Mouse (Mus musculus) left cerebral cortex, adult 9 months (tissue): ENCODE measurements around the gene Pgbd5.
A peak's percentile ranks its signal among the peaks of the same experiment; 100 is the strongest.

Source experiments
- DNase-seq, 2 experiments: peaks; one replicate each; pipeline ENCODE4 v3.0.0; 2022; ENCODE audit warnings: low spot score in 2 of 2

The Pgbd5 gene

DNA sequence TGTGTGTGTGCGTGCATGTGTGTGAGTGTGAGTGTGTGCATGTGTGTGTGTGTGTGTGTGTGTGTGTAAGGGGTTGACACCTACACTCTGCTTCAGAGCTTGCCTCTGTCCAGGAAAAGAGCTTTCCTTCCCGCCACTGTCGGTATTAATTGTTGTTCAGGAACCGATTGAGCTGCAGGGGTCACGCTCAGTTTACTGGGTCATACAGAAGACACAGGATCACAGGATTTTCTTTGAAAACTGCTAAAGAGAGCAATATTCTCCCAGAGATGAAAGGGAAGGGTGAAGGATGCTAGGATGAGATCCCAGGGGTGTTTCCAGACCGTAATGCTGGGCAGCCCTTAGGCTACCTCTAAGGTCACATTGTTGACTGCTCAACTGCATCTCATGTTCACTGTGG is at the start of gene Pgbd5:
Gene Pgbd5 (minus strand): TSS at position 101 of the 400 bp plus-strand sequence.
- DNase-seq: no peak

DNA sequence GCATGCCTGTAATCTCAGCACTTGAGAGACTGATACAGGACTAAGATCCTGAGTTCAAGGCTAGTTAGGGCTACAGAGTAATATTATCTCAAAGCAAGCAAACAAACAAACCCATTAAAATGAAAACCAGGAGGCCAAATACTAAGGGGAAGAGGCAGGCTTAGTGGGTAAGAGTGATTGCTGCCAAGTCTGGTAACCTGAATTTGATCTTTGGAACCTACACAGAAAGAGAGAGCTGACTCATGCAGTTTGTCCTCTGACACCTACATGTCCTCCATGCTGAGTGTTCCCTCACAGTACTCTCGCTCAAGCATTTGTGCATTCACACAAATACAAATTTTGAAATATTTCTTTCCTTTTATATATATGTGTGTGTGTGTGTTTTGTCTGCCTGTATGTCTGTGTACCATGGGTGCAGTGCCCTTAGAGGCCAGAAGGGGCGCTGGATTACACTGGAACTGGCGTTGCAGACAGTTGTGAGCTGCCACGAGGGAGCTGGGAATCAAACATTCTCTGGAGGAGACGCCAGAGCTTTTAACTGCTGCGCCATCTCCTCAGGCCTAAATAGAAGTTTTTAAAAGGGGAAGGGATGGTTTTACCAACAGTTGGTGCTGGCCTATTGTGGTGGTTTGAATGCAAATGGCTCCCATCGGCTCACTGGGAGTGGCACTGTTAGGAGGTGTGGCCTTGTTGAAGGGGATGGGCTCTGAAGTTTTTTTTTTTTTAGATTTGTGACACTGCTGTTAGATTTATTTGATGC is 44.1 kb upstream of the Pgbd5 start:
- no peak for DNase-seq

DNA sequence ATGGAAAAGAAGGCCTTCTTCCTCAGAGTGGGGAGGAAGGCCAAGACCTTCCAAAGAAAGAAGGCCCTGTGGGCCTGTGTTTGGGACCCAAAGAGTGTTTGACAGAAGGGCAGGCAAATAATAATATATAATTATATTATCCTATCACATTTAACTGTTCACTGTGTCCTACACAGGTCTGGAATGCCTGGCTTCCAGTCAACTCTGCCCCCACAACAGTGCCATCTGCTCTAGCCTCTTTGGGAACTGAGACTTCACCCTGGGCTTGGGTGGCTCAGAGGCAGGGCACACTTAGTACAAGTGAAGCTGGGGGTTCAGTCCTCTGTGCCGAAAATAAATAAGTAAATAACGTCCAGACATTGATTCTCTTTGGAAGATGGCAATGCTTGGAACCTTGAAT is 43.3 kb upstream of the Pgbd5 start:
- peak in 1 of 2 experiments; percentile 40 for DNase-seq

DNA sequence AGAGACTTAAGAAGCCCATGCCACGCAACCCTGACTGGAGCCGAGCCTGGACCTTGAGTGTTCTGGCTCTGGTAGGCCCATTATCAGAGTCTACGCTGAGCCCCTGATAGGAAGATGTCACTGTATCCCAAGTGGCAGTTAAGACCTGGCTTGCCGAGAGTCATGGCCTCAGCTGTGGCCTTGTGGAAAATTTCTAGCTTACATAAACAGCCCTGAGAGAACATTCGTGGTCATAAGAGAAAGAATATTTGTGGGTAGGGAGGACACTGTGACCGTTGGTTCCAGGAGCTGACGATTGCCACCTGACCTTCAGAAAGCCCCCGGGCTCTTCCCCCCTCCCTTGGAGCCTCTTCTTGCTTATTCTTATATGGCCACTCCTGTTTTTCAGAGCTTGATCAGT is 40.9 kb upstream of the Pgbd5 start:
- DNase-seq: no peak

DNA sequence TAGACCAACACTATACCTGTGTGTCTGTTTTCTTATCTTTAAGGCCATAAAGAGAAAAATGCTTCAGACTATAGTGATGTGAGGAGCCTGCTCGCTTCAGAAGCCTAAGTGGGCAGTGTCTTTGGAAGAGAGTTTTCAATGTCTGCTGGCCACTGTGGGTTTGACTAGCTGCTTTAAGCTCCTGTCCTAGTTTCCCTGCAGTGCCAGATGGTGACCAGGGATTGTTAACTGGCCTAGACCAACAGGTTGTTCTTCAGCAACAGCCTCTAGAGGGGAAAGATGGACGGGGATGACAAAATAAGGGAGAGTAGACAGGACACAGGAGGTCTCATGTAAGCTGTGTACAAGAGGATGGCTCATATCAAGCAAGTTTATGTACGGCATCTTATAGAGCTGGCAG is 39.8 kb upstream of the Pgbd5 start:
- no peak for DNase-seq

DNA sequence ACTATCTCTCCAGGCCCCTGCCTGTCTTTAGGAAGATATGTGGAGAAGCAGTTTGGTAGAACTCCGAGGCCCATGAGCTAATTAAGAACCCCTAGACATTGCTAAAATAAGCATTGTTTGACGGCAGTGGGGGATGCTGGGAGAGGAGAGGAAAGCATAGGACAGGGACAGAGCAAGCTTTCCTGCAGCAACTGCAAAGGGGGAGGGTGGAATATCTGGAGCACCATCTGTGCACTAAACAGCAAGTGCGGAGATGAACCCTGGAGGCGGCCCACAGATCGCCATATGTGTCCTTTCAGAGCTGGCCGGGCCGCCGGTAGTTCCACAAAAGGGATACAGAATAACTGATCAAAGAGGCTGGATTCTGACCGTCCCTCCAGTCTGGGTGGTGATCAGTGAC is 37.2 kb upstream of the Pgbd5 start:
- peak; percentile 75 to 90 for DNase-seq

DNA sequence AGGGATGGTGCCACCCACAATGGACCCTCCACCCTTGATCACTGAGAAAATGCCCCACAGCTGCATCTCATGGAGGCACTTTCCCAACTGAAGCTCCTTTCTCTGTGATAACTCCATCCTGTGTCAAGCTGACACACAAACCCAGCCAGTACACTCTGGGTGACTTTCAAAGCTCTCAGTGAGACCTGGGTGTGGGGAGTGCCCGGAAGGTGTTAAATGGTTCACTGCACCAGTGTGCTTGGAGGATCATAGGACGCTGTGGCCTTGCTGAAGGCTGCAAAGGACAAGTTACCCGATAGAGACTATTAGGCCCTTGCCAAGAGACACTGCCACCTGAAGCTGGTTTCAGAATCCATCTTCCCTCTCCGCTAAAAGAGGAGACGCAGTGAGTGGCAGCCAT is 36.2 kb upstream of the Pgbd5 start:
- no peak for DNase-seq

GRCm38 (mm10) chr8:124464641-124465040 is 25.2 kb upstream of the Pgbd5 start:
- DNase-seq: no peak

- peak in 1 of 2 experiments; percentile 46 for DNase-seq
Observed at GRCm38 (mm10) chr8:124463111-124463510, 23.7 kb upstream of the Pgbd5 start.

- DNase-seq: peak in 1 of 2 experiments; percentile 55
Observed at GRCm38 (mm10) chr8:124462192-124462591, 22.7 kb upstream of the Pgbd5 start.

- DNase-seq: no peak
Observed at GRCm38 (mm10) chr8:124461103-124461502, 21.6 kb upstream of the Pgbd5 start.

DNA sequence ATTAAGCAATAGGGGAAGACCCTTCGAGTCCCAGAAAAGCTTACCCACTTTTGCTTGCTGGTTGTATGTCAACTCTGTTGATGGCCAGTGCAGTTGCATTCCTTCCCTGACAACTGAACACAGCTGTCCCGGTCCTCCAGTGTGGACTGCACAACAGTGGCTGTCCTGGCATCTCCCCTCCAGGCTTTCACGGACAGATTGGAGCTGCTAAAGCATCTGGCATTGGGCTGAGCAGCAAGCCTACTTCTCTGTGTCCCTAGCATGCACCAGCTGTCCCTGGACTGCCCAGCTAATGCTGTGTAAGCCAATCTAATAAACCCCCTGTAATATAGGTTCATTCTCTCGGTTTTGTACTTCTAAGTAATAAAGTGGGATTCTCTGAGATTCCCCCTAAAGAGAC is 21.2 kb upstream of the Pgbd5 start:
- no peak for DNase-seq

DNA sequence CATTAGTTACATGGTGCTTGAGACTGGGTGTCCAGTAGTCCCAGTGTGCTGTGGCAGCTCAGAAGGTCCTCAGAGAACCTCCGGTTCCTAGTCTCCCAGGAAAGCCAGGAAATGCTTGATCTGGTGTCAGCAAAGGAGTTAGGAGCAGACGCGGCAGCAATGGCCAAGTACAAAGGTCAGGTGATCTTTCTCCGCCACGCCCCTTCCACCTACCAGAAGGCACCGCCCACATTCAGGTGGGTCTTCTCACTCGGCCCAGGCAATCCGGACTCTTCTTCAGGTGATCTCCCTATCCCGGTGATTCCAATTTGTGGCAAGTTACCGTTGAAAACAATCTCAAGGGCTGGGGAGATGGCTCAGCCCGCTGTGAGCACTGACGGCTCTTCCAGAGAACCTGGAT is 20.2 kb upstream of the Pgbd5 start:
- DNase-seq: no peak

GRCm38 (mm10) chr8:124455359-124455758 is 15.9 kb upstream of the Pgbd5 start:
- no peak for DNase-seq

DNA sequence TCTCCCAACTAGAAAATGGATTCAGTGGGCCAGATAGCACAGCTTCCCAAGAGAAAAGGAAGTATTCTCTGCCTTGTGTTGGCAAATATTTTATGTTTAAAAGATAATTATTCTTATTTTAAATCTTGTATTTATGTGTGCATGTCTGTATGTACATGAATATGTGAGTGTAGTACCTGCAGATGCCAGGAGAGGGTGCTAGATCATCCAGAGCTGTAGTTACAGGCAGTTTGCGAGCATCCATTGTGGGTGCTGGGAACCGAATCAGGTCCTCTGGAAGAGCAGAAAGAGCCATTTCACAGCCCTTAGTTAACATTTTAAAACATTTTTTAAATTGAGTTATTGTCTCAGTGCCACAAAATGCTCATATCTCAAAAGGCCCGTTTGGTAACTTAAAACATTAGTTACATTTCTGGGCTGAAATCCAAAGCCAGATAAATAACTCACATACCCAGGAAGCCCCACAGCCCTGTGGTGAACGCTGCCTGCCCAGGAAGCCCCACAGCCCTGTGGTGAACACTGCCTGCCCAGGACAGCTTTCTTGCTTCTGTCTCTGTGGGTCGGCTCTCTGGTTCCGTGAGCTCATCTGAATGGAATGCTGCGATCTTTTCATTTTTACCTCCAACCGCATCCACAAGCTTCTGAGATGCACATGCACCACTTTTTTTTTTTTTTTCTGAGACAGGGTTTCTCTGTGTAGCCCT is 10.9 kb upstream of the Pgbd5 start:
- no peak for DNase-seq

DNA sequence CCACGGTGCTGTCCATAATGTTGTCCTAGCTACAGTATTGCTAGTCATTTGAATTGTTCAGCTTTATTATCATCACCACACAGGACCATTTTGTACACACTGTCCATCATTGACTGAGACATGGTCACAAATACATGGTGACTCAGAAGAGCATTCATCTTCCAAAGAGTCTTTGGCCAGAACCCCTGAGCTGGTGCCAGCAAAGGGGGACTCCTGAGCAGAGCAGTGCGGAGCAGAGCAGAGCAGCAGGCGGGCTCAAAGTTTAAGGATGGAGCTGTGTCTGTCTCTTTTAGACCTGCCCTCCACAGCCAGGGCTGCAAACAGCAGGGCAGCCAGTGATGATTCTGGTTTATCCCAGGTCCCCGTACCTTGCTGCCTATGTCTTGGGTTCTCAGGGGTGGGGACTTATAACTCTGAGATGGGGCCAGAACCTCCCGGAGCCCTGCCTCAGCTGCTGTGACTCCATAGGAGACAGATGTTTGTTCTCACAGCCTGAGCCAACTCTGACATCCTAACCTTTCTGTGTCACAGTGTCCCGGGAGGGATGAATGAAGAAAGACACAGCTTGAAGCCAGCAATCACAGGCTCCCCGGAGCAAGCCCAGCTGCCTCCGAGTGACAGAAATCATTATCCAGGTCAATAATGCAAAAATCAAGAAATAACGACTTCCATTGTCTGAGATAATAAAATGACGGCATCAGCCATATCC is 9.7 kb upstream of the Pgbd5 start:
- DNase-seq: no peak

- DNase-seq: no peak
Observed at GRCm38 (mm10) chr8:124436741-124437140, 2.7 kb downstream of the Pgbd5 start.

GRCm38 (mm10) chr8:124435707-124436243 is 3.7 kb downstream of the Pgbd5 start:
- DNase-seq: no peak

- DNase-seq: no peak
Observed at GRCm38 (mm10) chr8:124435170-124435569, 4.3 kb downstream of the Pgbd5 start.

DNA sequence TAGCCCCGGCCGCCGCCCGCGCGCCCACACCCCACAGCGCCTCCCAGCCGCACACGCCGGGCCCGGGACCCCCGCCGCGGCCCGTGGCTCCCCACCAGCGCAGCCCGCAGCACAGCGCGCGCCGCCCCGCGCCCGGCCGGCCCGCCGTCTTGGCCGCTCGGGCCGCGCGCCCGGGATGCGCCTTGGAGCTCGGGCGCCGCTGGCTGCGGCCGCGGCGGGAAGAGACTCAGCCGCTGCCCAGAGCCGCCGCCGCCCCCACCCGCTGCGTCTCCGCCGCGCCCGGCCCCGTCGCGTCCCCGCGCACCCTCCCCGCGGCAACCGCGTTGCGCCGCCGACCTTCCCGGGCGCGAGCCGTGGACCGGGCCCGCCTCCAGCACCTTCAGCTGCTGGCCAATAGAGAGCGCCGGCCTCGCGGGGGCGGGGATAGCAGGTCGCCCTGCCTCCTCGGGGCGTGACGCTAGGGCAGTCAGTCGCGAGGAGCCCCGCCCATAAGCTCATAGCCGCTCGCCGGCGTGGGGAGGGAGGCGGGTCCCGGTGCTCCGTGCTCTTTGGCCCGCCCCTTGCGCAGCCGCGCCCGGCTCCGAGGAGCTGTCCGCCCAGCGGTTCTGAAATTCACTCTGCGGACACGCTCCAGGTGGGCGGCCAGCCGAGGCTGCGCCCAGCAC is 5.2 kb downstream of the Pgbd5 start:
- DNase-seq: peak; percentile 94 to 97

GRCm38 (mm10) chr8:124433451-124434125 is 5.9 kb downstream of the Pgbd5 start:
- no peak for DNase-seq
